Mouse (Mus musculus) megakaryocyte, embryonic 14.5 days (primary cell): Measurements from ENCODE around the gene Wnt4. TPM values are rescaled to one million over a fixed set of nuclear protein-coding genes. Genes with fewer than 3 reads are reported as not detected.

Experiments used
- H3K27me3 ChIP-seq: replicated peaks from 2 replicates; pipeline ENCODE3; 2012; ENCODE audit warnings: inconsistent platforms
- H3K36me3 ChIP-seq: replicated peaks from 2 replicates; pipeline ENCODE3; 2012; ENCODE audit warnings: low read length, inconsistent platforms, mixed read lengths
- H3K4me1 ChIP-seq: 2 replicates; pipeline ENCODE4 v1.6.1; 2012; ENCODE audit warnings: inconsistent platforms
- H3K4me3 ChIP-seq: replicated peaks from 2 replicates; pipeline ENCODE3; 2012; ENCODE audit warnings: moderate library complexity, mild to moderate bottlenecking, inconsistent platforms
- H3K9me3 ChIP-seq: 2 replicates; pipeline ENCODE4 v1.6.1; 2012; ENCODE audit warnings: inconsistent platforms
- FLI1 ChIP-seq: IDR thresholded peaks from 2 replicates; pipeline ENCODE4 v1.6.1; 2012; ENCODE audit warnings: low read length, inconsistent platforms, mixed read lengths
- GATA1 ChIP-seq: IDR thresholded peaks from 3 replicates; pipeline ENCODE4 v1.6.1; 2012; ENCODE audit warnings: mixed read lengths, low read length, inconsistent platforms, borderline replicate concordance
- polyA plus RNA-seq: library from polyadenylated mRNA; stranded (reverse); fragments of >175 nt; gene quantifications from 2 replicates; pipeline ENCODE4 v1.2.3, GENCODE M21; 2012; ENCODE audit warnings: low replicate concordance; ENCODE audit not compliant: insufficient read depth

The Wnt4 gene
- polyA plus RNA-seq, result not detected in 2 replicates

- Histone ChIP-seq H3K4me1 (no peaks in the 10 kb centered on the region), H3K36me3 (no peaks in the 10 kb centered on the region), H3K27me3 (peaks cover 88% of the 10 kb centered on the region), H3K9me3 (no peaks in the 10 kb centered on the region), H3K4me3 (no peak within 1 kb of the TSS)
- TF ChIP-seq FLI1, result no peak
Observed at GRCm38 (mm10) chr4:137277166-137277513, at the start of gene Wnt4. TSS of gene Wnt4 (plus strand) at chr4:137277489.

- H3K36me3 ChIP-seq, result no peaks in the 10 kb centered on the region
- no peak for TF ChIP-seq GATA1
- no peak for TF ChIP-seq FLI1
- H3K4me1 ChIP-seq, result no peaks in the 10 kb centered on the region
- peaks cover 68% of the 10 kb centered on the region for H3K27me3 ChIP-seq
- no peak overlapping the region for H3K4me3 ChIP-seq
- H3K9me3 ChIP-seq, result peaks cover 4% of the 10 kb centered on the region
Observed at GRCm38 (mm10) chr4:137228566-137229115, 48.6 kb upstream of the Wnt4 start.

- H3K36me3 ChIP-seq, result no peaks in the 10 kb centered on the region
- H3K27me3 ChIP-seq, result peaks cover 51% of the 10 kb centered on the region
- H3K9me3 ChIP-seq, result peaks cover 4% of the 10 kb centered on the region
- H3K4me1 ChIP-seq, result no peaks in the 10 kb centered on the region
- H3K4me3 ChIP-seq, result no peak overlapping the region
- TF ChIP-seq FLI1 (no peak), GATA1 (no peak)
Observed at GRCm38 (mm10) chr4:137231494-137232470, 45.5 kb upstream of the Wnt4 start.

GRCm38 (mm10) chr4:137233632-137234031, 43.7 kb upstream of the Wnt4 start:
- H3K9me3 ChIP-seq, result peaks cover 9% of the 10 kb centered on the region
- no peaks in the 10 kb centered on the region for H3K4me1 ChIP-seq
- TF ChIP-seq FLI1 (no peak), GATA1 (no peak)
- no peak overlapping the region for H3K4me3 ChIP-seq
- H3K36me3 ChIP-seq, result no peaks in the 10 kb centered on the region
- peaks cover 38% of the 10 kb centered on the region for H3K27me3 ChIP-seq

GRCm38 (mm10) chr4:137234444-137234843, 42.8 kb upstream of the Wnt4 start:
- Histone ChIP-seq H3K27me3 (peaks cover 32% of the 10 kb centered on the region), H3K4me1 (no peaks in the 10 kb centered on the region), H3K9me3 (peaks cover 9% of the 10 kb centered on the region), H3K4me3 (no peak overlapping the region), H3K36me3 (no peaks in the 10 kb centered on the region)
- TF ChIP-seq FLI1, result no peak
- TF ChIP-seq GATA1, result no peak

GRCm38 (mm10) chr4:137235368-137235767, 41.9 kb upstream of the Wnt4 start:
- Histone ChIP-seq H3K27me3 (peaks cover 32% of the 10 kb centered on the region), H3K9me3 (peaks cover 18% of the 10 kb centered on the region), H3K4me3 (no peak overlapping the region), H3K4me1 (no peaks in the 10 kb centered on the region), H3K36me3 (no peaks in the 10 kb centered on the region)
- TF ChIP-seq FLI1, result no peak
- TF ChIP-seq GATA1, result no peak

- Histone ChIP-seq H3K36me3 (no peaks in the 10 kb centered on the region), H3K4me1 (no peaks in the 10 kb centered on the region), H3K27me3 (peaks cover 52% of the 10 kb centered on the region), H3K9me3 (peaks cover 51% of the 10 kb centered on the region), H3K4me3 (no peak overlapping the region)
- TF ChIP-seq GATA1 (no peak), FLI1 (no peak)
Observed at GRCm38 (mm10) chr4:137244883-137245282, 32.4 kb upstream of the Wnt4 start.

- H3K4me3 ChIP-seq, result no peak overlapping the region
- H3K9me3 ChIP-seq, result peaks cover 69% of the 10 kb centered on the region
- H3K4me1 ChIP-seq, result no peaks in the 10 kb centered on the region
- H3K36me3 ChIP-seq, result no peaks in the 10 kb centered on the region
- TF ChIP-seq GATA1 (no peak), FLI1 (no peak)
- peaks cover 68% of the 10 kb centered on the region for H3K27me3 ChIP-seq
Observed at GRCm38 (mm10) chr4:137250333-137250732, 27.0 kb upstream of the Wnt4 start.

GRCm38 (mm10) chr4:137250849-137251248, 26.4 kb upstream of the Wnt4 start:
- H3K4me3 ChIP-seq, result no peak overlapping the region
- no peaks in the 10 kb centered on the region for H3K36me3 ChIP-seq
- peaks cover 69% of the 10 kb centered on the region for H3K9me3 ChIP-seq
- no peaks in the 10 kb centered on the region for H3K4me1 ChIP-seq
- TF ChIP-seq GATA1 (no peak), FLI1 (no peak)
- peaks cover 71% of the 10 kb centered on the region for H3K27me3 ChIP-seq

GRCm38 (mm10) chr4:137253601-137254000, 23.7 kb upstream of the Wnt4 start:
- no peak for TF ChIP-seq FLI1
- TF ChIP-seq GATA1, result no peak

More at GRCm38 (mm10) chr4:137253601-137254000, 23.7 kb upstream of the Wnt4 start:
- H3K4me3 ChIP-seq, result no peak overlapping the region
- H3K36me3 ChIP-seq, result no peaks in the 10 kb centered on the region
- H3K4me1 ChIP-seq, result no peaks in the 10 kb centered on the region
- peaks cover 67% of the 10 kb centered on the region for H3K27me3 ChIP-seq
- H3K9me3 ChIP-seq, result peaks cover 61% of the 10 kb centered on the region
